Mouse (Mus musculus) CD4-positive helper T cell, adult 2 months (primary cell): ENCODE data around the gene Ldlrad3.

Source experiments
- DNase-seq: peaks from one replicate; pipeline ENCODE4 v3.0.0-alpha.2; 2012; ENCODE audit warnings: low read depth, missing footprints, low spot score

The Ldlrad3 gene

GRCm38 (mm10) chr2:101966017-101966416 is 220.2 kb downstream of the Ldlrad3 start:
- no peak for DNase-seq

- no peak for DNase-seq
Measured at GRCm38 (mm10) chr2:101965515-101965914, 220.7 kb downstream of the Ldlrad3 start.

GRCm38 (mm10) chr2:101963367-101963766 is 222.8 kb downstream of the Ldlrad3 start:
- no peak for DNase-seq

GRCm38 (mm10) chr2:101962349-101962748 is 223.8 kb downstream of the Ldlrad3 start:
- no peak for DNase-seq

GRCm38 (mm10) chr2:101961391-101961790 is 224.8 kb downstream of the Ldlrad3 start:
- DNase-seq = no peak

- DNase-seq = no peak
Measured at GRCm38 (mm10) chr2:101960658-101961057, 225.5 kb downstream of the Ldlrad3 start.

- DNase-seq = no peak
Measured at GRCm38 (mm10) chr2:101956125-101956524, 230.1 kb downstream of the Ldlrad3 start.

GRCm38 (mm10) chr2:101952951-101953361 is 233.2 kb downstream of the Ldlrad3 start:
- DNase-seq = no peak

- DNase-seq = no peak
Measured at GRCm38 (mm10) chr2:101950716-101951520, 235.3 kb downstream of the Ldlrad3 start.

- DNase-seq = no peak
Measured at GRCm38 (mm10) chr2:101935006-101935405, 251.2 kb downstream of the Ldlrad3 start.

GRCm38 (mm10) chr2:101933301-101933700 is 252.9 kb downstream of the Ldlrad3 start:
- DNase-seq = no peak

GRCm38 (mm10) chr2:101932169-101932936 is 253.8 kb downstream of the Ldlrad3 start:
- no peak for DNase-seq

GRCm38 (mm10) chr2:101925591-101926188 is 260.5 kb downstream of the Ldlrad3 start:
- DNase-seq = no peak

GRCm38 (mm10) chr2:101925183-101925582 is 261.0 kb downstream of the Ldlrad3 start:
- DNase-seq = no peak

GRCm38 (mm10) chr2:101923181-101923580 is 263.0 kb downstream of the Ldlrad3 start:
- DNase-seq = no peak

- no peak for DNase-seq
Measured at GRCm38 (mm10) chr2:101922302-101922701, 263.9 kb downstream of the Ldlrad3 start.

GRCm38 (mm10) chr2:101920136-101920554 is 266.0 kb downstream of the Ldlrad3 start:
- no peak for DNase-seq

- no peak for DNase-seq
Measured at GRCm38 (mm10) chr2:101918518-101918917, 267.7 kb downstream of the Ldlrad3 start.

- no peak for DNase-seq
Measured at GRCm38 (mm10) chr2:101909326-101910080, 276.7 kb downstream of the Ldlrad3 start.

GRCm38 (mm10) chr2:101908773-101909172 is 277.4 kb downstream of the Ldlrad3 start:
- no peak for DNase-seq

- no peak for DNase-seq
Measured at GRCm38 (mm10) chr2:101907386-101908022, 278.7 kb downstream of the Ldlrad3 start.
